Mouse (Mus musculus) heart, postnatal 36 days (tissue): ENCODE results near the gene Gm20219. TPM values are rescaled to one million over a fixed set of nuclear protein-coding genes. Genes with fewer than 3 reads are reported as not detected.
"Not testable (repeated sequence)": the region's sequence is repeated elsewhere in the genome, so short reads cannot be mapped to it uniquely, and the experiment has no call there.

ENCODE experiments used
- DNase-seq, 2 experiments: peaks; one replicate each; pipeline ENCODE4 v3.0.0; 2021 to 2022
- intact Hi-C: fragments of 180-260 bp; cut with DNase I; formaldehyde crosslinking; loops from one replicate; pipeline ENCODE4 v1.15.1; 2025
- total RNA-seq, 2 experiments: library from RNA; stranded (reverse); gene quantifications; 2 replicates each; pipeline ENCODE4 v1.2.3; 2021

Gene Gm20219
- total RNA-seq, 2 experiments from 2014 or later = 0.22 TPM; not detected in 1

DNA sequence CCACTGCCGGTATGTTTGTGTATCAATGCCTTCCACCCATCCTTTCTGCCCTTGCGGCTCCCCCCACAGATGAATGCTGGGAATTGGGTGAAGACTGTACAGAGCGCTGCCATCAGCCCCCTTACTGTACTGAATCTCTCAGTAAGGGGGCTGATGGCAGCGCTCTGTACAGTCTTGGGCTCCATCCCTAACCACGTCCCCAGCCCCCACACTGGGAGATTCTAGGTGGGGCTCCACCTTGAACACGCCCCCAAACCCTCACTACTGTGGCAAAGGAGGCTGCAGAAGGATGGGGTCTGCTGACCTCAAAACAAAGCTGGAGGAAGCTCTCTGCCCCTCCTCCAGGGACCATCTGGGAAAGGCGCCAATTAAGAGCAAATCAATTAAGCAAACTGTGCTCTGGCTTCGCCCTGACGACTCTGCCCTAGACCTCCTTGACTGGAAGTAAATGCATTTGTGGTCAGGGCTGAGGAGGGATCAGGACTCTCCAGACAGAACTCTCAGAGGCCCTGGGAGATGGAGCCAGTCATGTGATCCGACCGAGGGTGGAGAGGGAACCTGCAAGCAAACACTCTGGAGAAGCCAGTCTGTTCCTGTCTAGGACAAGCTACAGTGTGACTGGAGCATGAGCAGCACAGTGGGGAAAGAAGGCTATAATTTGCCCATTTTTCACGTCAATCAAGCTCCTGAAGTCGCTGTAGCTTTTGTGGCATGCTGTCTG is 38.3 kb downstream of the Gm20219 start:
- no peak for DNase-seq
- intact Hi-C loops = no loop called here

DNA sequence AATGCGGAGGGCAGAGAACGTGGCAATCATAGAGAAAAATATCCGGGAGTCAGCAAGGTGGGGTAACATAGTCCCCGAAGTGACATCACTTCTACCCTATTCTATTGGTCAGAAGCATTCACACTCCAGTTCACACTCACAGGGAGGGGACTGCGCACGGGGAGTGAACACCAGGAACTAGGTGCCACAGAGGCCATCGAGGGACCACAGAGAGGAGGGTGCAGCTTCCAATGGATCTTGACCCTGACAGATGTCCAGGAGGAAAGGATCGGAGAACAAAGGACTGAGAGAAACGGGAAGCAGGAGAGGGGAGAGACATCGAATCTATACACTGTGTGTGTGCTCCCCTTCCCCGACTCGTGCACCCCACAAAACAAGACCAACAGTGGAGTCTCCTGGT is 39.3 kb downstream of the Gm20219 start:
- DNase-seq = no peak
- intact Hi-C loops = no loop called here

DNA sequence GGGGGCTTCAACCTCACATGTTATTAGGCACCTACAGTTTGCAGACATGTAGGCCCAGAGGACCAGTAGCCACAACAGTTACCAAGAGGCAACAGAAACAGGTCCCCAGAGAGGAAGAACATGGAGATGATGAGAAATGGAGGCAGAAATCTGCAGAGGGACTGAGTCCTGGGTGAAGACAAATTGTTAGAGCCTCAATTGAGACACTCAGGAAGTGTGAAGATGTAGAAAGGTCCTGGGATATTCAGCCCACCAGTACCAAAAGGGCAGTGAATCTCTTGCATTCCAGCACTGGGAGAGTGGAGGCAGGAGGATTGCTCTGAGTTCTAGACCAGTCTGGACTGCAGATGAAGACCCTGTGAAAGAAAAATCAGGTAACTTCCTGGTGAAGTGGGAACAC is 39.9 kb downstream of the Gm20219 start:
- no peak for DNase-seq
- intact Hi-C loops = no loop called here

DNA sequence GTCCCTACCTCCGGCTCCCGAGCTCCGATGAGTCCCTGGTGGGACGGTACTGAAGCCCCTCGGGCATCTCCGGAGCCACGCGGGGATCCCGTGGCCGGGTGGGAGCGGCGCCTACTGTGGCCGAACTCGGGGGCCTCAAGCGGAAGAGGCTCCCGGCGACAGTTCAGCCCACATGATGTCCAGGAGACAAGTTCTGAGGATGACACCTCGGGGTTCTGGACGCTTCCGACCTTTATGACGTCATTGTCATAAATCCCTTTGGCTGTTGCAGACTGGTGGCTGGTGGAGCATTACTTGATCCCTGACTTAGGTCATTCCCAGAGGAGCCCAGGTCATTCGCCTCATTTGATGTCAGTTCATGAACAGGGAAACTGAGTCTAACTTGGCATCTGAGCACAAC is 41.9 kb downstream of the Gm20219 start, which contains the start of gene Znrf4:
Gene Znrf4 (minus strand): TSS at position 122 of the 400 bp plus-strand sequence.
- intact Hi-C loops = no loop called here
- DNase-seq = no peak

DNA sequence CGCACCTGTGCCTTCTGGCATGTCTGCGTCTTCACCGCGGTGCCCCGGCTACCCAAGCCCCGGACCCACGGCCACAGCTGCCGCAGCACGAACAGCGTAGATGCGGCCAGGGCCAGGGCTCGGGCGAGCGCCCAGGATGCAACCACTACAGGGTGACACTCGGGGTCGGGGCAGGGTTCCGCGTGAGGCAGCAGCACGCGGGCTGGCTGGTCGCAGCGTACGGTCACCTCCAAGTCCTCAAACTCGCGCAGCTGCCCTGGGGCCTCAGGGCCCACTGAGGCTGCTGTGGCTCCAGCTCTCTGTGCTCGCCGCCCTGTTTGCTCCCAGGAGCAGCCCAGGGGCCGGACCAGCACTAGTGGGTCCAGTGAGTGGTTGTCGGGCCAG is 42.5 kb downstream of the Gm20219 start:
- intact Hi-C loops = no loop called here
- no peak for DNase-seq

DNA sequence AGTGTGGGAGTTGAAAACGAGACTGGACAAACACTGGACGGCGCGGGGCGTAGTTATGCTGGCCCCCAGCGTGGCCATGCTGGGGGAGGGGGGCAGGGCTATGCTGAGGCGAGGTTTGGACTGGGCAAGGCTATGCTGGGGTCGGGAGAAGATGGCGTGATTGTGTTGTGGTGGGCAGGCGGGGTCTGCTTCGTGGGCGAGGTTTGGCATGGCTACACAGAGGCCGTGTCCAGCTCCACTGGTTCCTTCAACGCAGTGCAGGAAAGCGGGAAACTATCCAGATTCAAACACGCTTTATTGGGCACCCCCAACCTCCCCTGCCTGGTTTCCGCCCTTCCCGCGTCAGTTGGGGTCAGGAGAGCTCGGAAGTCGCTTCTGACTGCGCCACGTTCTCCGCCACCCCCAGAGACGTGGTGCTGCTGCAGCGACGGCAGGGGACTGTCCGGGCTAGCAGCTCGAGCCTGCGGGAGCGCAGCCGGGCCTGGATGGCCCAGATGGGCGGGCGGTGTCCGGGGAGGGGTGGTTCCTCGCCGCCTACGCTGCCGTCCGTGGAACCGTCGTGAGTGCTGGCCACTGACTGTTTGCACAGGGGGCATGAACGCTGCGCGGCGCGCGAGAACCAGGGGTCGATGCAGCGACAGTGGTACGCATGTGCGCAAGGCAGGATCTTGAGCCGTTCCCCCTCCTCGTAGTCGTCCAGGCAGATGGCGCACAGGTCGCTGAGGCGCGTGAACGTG is 43.0 kb downstream of the Gm20219 start:
- no peak for DNase-seq
- intact Hi-C loops = no loop called here

DNA sequence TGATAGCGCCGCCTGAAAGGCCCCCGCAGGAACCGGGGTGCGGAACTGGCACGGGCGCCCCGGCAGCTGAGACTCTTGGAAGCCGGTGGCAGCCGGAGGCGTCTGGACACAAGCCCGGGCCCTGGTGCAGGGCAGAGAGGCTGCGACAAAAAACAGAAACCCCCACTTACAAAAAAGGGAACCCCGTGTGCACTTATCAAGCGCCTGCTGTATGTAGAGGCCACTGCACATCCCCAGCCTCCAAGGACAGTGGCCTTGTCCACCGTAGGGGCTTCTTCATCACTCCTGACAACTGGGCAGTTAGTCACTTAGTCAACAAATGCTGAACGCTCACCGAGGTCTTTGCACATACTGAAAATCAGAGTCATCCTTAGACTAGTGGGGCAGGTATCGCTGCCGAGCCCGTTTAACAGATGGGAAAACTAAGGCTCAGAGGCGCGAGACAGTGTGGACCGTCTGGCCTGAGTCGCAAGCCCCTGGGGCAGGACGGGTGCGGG is 43.7 kb downstream of the Gm20219 start:
- intact Hi-C loops = no loop called here
- DNase-seq = no peak

DNA sequence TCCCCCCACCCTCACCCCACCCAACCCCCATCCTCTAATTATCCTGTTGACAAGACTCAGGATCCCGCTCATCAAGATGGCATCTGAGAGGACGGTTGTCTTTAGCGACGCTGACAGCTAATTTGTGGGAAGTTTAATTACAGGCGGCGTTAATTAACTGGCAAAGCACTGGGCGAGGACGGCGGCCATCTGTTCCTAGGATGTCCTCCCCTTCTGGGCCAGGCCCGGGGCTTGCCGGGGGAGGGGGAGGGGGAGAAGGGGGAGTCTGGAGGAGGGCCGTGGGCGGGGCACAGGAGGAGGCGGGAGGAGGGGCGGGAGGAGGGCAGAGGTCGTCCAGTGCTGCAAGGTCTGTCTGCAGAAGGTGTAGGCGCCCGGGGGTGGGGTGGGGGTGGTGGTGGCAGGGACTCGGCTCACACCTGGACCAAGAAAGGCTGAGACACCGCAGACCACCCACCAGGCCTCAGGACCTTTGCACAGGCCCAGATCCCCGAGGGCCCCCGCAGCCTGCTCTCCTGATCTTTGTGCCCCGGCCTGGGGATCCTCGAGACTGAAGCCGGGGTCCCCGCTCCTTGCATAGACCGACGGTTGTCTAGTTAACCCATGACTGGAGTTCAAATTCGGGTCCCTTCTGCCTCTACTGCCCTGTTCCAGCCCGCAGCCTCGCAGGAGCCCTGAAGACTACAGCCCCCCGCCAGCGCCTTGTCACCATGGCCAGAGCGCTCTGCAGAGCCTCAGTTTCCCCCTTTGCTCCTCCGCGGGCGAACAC is 44.3 kb downstream of the Gm20219 start:
- intact Hi-C loops = no loop called here
- DNase-seq = no peak

DNA sequence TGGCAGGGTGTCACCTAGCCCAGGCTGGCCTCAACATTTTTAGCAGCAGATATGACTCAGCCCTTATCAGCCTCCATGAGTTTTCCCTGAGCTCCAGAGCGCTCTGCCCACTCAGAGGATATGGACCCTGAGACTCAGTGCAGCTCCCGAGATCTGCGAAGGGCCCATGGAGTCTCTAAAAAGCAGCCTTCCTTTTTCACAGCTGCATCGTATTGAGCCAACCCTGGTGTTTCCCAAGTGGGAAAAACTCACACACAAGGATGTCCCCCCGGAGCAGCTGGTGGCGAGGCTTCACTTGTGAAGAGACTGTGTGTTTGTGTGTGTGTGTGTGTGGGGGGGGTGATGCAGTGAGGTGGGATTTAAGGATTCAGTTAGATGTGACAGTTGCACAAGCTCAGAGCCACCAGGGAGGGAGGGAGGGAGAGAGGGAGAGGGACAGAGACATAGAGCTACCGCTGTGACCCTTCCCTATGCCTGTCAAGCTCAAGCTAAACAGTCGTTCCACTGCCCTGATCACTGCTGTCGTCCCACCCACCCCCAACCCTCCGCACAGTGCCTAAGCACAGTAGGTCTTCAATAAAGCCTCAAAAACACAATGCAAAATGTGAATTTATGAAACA is 45.1 kb downstream of the Gm20219 start:
- DNase-seq = no peak
- intact Hi-C loops = no loop called here

DNA sequence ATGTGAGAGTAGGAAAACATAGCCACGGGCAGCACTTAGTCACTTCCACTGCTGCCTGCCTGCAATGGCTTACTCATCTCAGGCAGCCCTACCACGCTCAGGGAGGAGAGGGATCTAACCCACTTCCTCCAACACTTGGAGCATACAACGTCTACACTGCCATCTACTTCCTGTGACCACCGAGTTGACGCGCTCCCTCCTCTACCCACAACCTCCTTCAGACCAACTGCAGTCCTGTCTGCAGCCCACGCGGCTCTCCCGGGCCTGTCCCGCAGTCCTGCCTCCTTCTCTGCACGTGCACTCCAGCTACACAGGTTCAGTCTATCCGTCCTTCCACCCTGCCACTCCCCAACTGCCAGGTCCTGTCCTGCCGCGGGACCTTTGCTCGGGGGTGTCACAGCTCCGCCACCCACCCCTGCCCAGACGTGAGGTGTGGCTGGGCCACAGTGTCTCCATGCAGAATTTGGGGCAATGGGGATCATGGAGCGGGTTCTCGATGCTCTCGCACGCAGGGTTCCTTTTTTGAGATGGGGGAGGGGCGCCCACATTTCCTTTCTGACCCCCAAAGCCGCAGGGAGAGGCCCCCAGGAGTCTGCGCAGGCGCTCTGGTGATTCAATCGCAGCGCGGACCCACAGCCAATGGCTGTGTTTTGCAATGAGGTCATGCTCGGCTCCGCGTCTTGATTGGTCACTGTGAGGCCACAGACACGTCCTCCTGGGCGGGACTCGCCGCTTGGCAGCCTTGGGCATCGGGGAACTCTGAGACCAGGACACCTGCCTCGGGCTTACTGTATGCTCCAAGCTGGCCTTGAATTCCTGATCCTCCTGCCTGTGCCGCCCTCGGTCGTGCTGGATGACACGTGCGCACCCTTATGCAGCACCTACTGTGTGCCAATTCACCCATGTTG is 46.8 kb downstream of the Gm20219 start:
- intact Hi-C loops = no loop called here
- DNase-seq = peak; percentile 88 to 92

DNA sequence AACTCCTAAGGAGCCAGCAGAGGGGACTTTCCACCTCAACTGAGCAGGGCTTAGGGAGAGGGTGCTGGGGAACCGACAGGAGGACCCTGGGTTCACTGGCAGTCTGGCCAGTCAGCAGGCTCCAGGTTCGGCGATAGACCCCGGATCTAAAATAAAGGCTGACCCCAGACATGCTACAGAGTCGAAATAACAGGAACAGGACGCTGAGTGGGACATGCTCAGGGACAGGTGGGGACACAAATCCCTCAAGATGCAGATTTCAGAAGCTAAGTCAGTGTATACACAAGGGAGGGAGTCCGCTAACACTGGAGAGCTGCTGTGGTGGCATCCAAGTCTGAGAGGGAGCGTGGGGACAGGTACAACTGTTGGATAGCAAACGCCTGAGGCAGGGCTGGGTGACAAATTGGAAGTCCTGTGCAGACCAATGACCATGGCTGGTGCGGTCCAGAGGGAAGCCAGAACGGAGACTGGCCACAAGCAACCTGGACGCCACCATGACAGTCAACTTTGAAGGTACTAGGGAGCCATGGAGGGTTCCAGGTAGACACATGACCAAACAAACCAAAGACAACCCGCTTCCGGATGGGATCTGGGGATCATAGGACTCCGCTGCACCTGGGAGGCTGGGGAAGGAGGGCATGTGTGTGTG is 47.6 kb downstream of the Gm20219 start:
- DNase-seq = no peak
- intact Hi-C loops = no loop called here

DNA sequence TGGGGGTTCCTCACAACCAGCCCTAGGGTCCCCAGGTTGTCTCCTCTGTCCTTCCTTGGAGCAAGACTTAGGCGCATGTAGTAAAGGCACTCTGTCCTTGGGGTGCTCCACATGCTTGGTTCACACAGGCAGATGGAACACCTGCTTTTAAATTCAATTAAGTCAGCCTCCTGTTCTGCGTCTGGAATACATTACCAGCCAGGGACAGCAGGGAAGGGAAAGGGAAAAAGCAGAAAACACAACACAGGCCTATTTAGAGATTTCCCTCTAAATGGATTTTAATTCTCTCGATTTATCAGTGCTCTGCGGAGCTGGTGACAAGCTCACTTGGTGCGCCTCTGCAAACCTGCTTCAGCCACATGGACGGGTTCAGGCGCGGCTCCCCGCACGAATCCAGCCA is 48.8 kb downstream of the Gm20219 start:
- no peak for DNase-seq
- intact Hi-C loops = no loop called here

DNA sequence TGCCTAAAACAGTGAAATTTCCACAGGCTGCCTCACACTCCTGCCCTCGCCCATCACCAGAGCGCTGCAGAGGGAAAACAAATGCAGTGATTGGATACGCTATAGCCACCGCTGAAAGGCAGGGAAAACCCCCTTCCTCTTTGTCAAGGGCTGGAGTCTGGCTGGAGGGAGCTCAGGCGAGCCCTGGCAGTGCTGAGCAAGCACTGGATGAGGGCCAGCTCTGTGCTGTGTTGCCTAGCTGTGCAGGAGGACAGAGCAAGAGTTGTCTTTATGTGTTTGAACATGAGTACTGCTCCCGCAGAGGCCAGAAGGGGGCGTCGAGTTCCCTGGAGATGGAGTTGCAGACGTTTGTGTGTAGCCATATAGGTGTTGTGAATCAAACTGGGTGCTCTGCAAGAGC is 51.7 kb downstream of the Gm20219 start:
- DNase-seq = peak; percentile 28 to 46

DNA sequence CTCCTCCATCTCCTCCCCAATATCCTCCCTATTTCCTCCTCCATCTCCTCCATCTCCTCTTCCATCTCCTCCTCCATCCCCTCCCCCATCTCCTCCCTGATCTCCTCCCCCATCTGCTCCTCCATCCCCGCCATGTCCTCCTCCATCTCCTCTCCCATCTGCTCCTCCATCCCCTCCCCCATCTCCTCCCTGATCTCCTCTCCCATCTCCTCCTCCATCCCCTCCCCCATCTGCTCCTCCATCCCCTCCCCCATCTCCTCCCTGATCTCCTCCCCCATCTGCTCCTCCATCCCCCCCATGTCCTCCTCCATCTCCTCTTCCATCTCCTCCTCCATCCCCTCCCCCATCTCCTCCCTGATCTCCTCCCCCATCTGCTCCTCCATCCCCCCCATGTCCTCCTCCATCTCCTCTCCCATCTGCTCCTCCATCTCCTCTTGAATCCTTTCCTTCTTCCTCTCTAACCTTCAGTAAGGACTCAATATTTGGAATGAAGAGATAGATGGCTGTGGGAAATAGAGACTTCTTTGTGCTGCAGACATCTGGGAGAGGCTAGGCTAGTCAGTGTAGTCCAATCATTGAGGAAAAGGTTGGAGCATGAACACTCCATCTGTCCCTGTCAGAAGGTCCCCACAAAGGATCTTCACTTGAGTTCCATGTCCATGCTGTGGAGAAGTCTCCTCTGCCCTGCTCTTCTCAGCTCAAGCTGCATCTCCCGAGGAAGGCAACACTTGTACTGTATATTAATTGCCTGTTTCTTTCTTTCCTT is 52.4 kb downstream of the Gm20219 start:
- intact Hi-C loops = loop anchor here (1.0 kb wide), 1 partner anchor 21 kb away; no protein-coding TSS in a partner anchor
- not testable (repeated sequence) for DNase-seq

More for the DNA sequence above, 51.7 kb downstream of the Gm20219 start:
- intact Hi-C loops = no loop called here
